Mouse (Mus musculus) ES-E14 (cell line): ENCODE results near the gene Gm5737. TPM values are rescaled to one million over a fixed set of nuclear protein-coding genes. Genes with fewer than 3 reads are reported as not detected.

Source experiments
- DNase-seq: peaks from one replicate; pipeline ENCODE4 v3.0.0-alpha.2; 2013; ENCODE audit warnings: low read depth, low spot score
- H3K27ac ChIP-seq: 2 replicates; pipeline ENCODE4 v1.5.1; 2012; ENCODE audit warnings: low read depth, mild to moderate bottlenecking, low read length, moderate library complexity, mixed read lengths; ENCODE audit not compliant: poor library complexity, insufficient read depth, severe bottlenecking
- H3K36me3 ChIP-seq: 2 replicates; pipeline ENCODE4 v1.6.1; 2012; ENCODE audit warnings: mild to moderate bottlenecking, low read length, moderate library complexity, mixed read lengths; ENCODE audit not compliant: control insufficient read depth, poor library complexity, insufficient read depth, severe bottlenecking
- H3K4me1 ChIP-seq, 2 experiments: fragments of 150-350 bp in 1 of 2; sonication (generic) in 1 of 2; 2 replicates each; pipeline ENCODE4 v1.6.1; 2012; ENCODE audit warnings: low read length in 2 of 2, mild to moderate bottlenecking in 1 of 2, mixed read lengths in 1 of 2; ENCODE audit not compliant: control insufficient read depth in 2 of 2, insufficient read depth in 2 of 2, poor library complexity in 1 of 2
- H3K4me3 ChIP-seq, 2 experiments: fragments of 150-350 bp in 1 of 2; sonication (generic) in 1 of 2; 2 replicates each; pipeline ENCODE4 v1.5.1; 2012; ENCODE audit warnings: low read length in 2 of 2, low read depth in 1 of 2, mild to moderate bottlenecking in 1 of 2, mixed read lengths in 1 of 2; ENCODE audit not compliant: insufficient read depth in 1 of 2, poor library complexity in 1 of 2, severe bottlenecking in 1 of 2
- H3K9ac ChIP-seq: 2 replicates; pipeline ENCODE4 v1.6.1; 2012; ENCODE audit warnings: low read depth, mild to moderate bottlenecking, low read length, mixed read lengths; ENCODE audit not compliant: poor library complexity, insufficient read depth, severe bottlenecking
- H3K9me3 ChIP-seq: fragments of 150-350 bp; sonication (generic); 2 replicates; pipeline ENCODE4 v1.6.1; 2012; ENCODE audit warnings: low read depth, mild to moderate bottlenecking, low read length; ENCODE audit not compliant: control insufficient read depth, insufficient read depth
- CHD2 ChIP-seq: IDR thresholded peaks from 2 replicates; pipeline ENCODE4 v1.6.1; 2014; ENCODE audit warnings: mild to moderate bottlenecking, low read depth, low read length, inconsistent platforms
- HCFC1 ChIP-seq: IDR thresholded peaks from 2 replicates; pipeline ENCODE4 v1.6.1; 2012; ENCODE audit warnings: low read length, inconsistent platforms, borderline replicate concordance; ENCODE audit not compliant: insufficient read depth
- MAFK ChIP-seq: IDR thresholded peaks from 2 replicates; pipeline ENCODE4 v1.6.1; 2014; ENCODE audit warnings: mild to moderate bottlenecking, low read depth, low read length, inconsistent platforms; ENCODE audit not compliant: insufficient read depth
- ZC3H11A ChIP-seq: IDR thresholded peaks from 2 replicates; pipeline ENCODE4 v1.6.1; 2012; ENCODE audit warnings: low read depth, mild to moderate bottlenecking, inconsistent platforms, low read length, borderline replicate concordance
- ZNF384 ChIP-seq: IDR thresholded peaks from 2 replicates; pipeline ENCODE4 v1.6.1; 2012; ENCODE audit warnings: low read depth, low read length, inconsistent platforms
- in situ Hi-C, 2 experiments: fragments of 600-800 bp; cut with MboI; formaldehyde crosslinking; loops; one replicate each; pipeline ENCODE4 v1.15.1; 2025; ENCODE audit warnings: low sequenced_read_pairs in 2 of 2, inconsistent platforms in 1 of 2; ENCODE audit not compliant: unreplicated experiment in 2 of 2
- total RNA-seq: library from RNA; depleted of rRNA; stranded (reverse); fragments of 300-350 nt; gene quantifications from 2 replicates; pipeline ENCODE4 v1.2.3, GENCODE M21; 2012

Gm5737 gene
- total RNA-seq, 1 experiment, result not detected

GRCm38 (mm10) chr7:120867720-120868119 is 55.6 kb downstream of the Gm5737 start:
- Histone ChIP-seq H3K4me1 (peaks cover 0 to 15% of the 10 kb centered on the region in 2 experiments; a peak in 2 of 4 replicates), H3K27ac (no peak overlapping the region)
- in situ Hi-C loops, result no loop called here

GRCm38 (mm10) chr7:120869883-120870282 is 57.7 kb downstream of the Gm5737 start:
- in situ Hi-C loops, result no loop called here
- Histone ChIP-seq H3K36me3 (no peaks in the 10 kb centered on the region), H3K27ac (no peak overlapping the region), H3K4me3 (no peak overlapping the region), H3K4me1 (peaks cover 0 to 10% of the 10 kb centered on the region in 2 experiments; a peak in 2 of 4 replicates), H3K9ac (no peak overlapping the region), H3K9me3 (no peaks in the 10 kb centered on the region)
- no peak for DNase-seq
- TF ChIP-seq HCFC1 (no peak), MAFK (no peak), ZC3H11A (no peak), CHD2 (no peak), ZNF384 (no peak)

More at GRCm38 (mm10) chr7:120867720-120868119, 55.6 kb downstream of the Gm5737 start:
- H3K36me3 ChIP-seq, result no peaks in the 10 kb centered on the region
- no peaks in the 10 kb centered on the region for H3K9me3 ChIP-seq
- H3K9ac ChIP-seq, result no peak overlapping the region
- no peak for TF ChIP-seq ZNF384
- TF ChIP-seq CHD2, result no peak
- no peak for TF ChIP-seq HCFC1
- no peak for TF ChIP-seq MAFK
- TF ChIP-seq ZC3H11A, result no peak
- DNase-seq, result no peak
- no peak overlapping the region for H3K4me3 ChIP-seq

- TF ChIP-seq ZC3H11A (no peak), CHD2 (no peak), ZNF384 (no peak), HCFC1 (no peak), MAFK (no peak)
- Histone ChIP-seq H3K27ac (no peak overlapping the region), H3K4me1 (peaks cover 0 to 7% of the 10 kb centered on the region in 2 experiments; a peak in 1 of 4 replicates), H3K9me3 (no peaks in the 10 kb centered on the region), H3K9ac (no peak overlapping the region), H3K4me3 (no peak overlapping the region), H3K36me3 (no peaks in the 10 kb centered on the region)
- DNase-seq, result no peak
- in situ Hi-C loops, result no loop called here
Measured at GRCm38 (mm10) chr7:120870431-120871008, 58.4 kb downstream of the Gm5737 start.

- no peak overlapping the region for H3K27ac ChIP-seq
- peaks cover 0 to 4% of the 10 kb centered on the region in 2 experiments; a peak in 1 of 4 replicates for H3K4me1 ChIP-seq
- H3K9me3 ChIP-seq, result no peaks in the 10 kb centered on the region
- H3K36me3 ChIP-seq, result no peaks in the 10 kb centered on the region
- in situ Hi-C loops, result no loop called here
- no peak overlapping the region for H3K9ac ChIP-seq
- no peak for TF ChIP-seq ZC3H11A
- TF ChIP-seq HCFC1, result no peak
- TF ChIP-seq MAFK, result no peak
- no peak for TF ChIP-seq CHD2
- TF ChIP-seq ZNF384, result no peak
- H3K4me3 ChIP-seq, result no peak overlapping the region
- no peak for DNase-seq
Measured at GRCm38 (mm10) chr7:120873083-120873482, 60.9 kb downstream of the Gm5737 start.

- in situ Hi-C loops, result no loop called here
- Histone ChIP-seq H3K9ac (no peak overlapping the region), H3K4me3 (no peak overlapping the region), H3K27ac (no peak overlapping the region), H3K9me3 (no peaks in the 10 kb centered on the region), H3K36me3 (no peaks in the 10 kb centered on the region), H3K4me1 (peaks cover 0 to 4% of the 10 kb centered on the region in 2 experiments; a peak in 1 of 4 replicates)
- DNase-seq, result no peak
- TF ChIP-seq CHD2 (no peak), MAFK (no peak), ZNF384 (no peak), HCFC1 (no peak), ZC3H11A (no peak)
Measured at GRCm38 (mm10) chr7:120874021-120874420, 61.9 kb downstream of the Gm5737 start.
